Mouse (Mus musculus) CH12.LX (cell line): ENCODE data around the gene Cobl. TPM values are rescaled to one million over a fixed set of nuclear protein-coding genes. Genes with fewer than 3 reads are reported as not detected.
A peak's percentile ranks its signal among the peaks of the same experiment; 100 is the strongest.

Source experiments
- DNase-seq: peaks from one replicate; pipeline ENCODE4 v3.0.0-alpha.2; 2013; ENCODE audit errors: extremely low read depth
- H3K27ac ChIP-seq: 2 replicates; pipeline ENCODE4 v1.5.1; 2012; ENCODE audit warnings: low read depth, mild to moderate bottlenecking, control low read depth, moderate library complexity; ENCODE audit not compliant: insufficient read depth
- H3K27me3 ChIP-seq: replicated peaks from 2 replicates; pipeline ENCODE3; 2012; ENCODE audit warnings: inconsistent platforms
- H3K36me3 ChIP-seq, 2 experiments: replicated peaks in 1 of 2; 2 replicates each; pipeline versions ENCODE3 to v1.6.1; 2012; ENCODE audit warnings: inconsistent platforms in 1 of 2, low read length in 1 of 2, mild to moderate bottlenecking in 1 of 2, mixed read lengths in 1 of 2, moderate library complexity in 1 of 2; ENCODE audit not compliant: control insufficient read depth in 1 of 2, insufficient read depth in 1 of 2
- H3K4me1 ChIP-seq, 2 experiments: 2 replicates each; pipeline ENCODE4 v1.6.1; 2012; ENCODE audit warnings: inconsistent platforms in 1 of 2, moderate library complexity in 1 of 2; ENCODE audit not compliant: insufficient read depth in 2 of 2, control insufficient read depth in 1 of 2
- H3K4me2 ChIP-seq: 2 replicates; pipeline ENCODE4 v1.6.1; 2012; ENCODE audit warnings: low read depth, mild to moderate bottlenecking, control low read depth; ENCODE audit not compliant: poor library complexity, insufficient read depth, severe bottlenecking
- H3K4me3 ChIP-seq, 3 experiments: fragments of 150-350 bp in 1 of 3; sonication (generic) in 1 of 3; replicated peaks in 1 of 3; 2 replicates each; pipeline versions ENCODE3 to v1.5.1; 2011 to 2012; ENCODE audit warnings: low read depth in 2 of 3, low read length in 2 of 3, mild to moderate bottlenecking in 2 of 3, moderate library complexity in 2 of 3, control low read depth in 1 of 3, improper control_type of control experiment in 1 of 3, inconsistent platforms in 1 of 3, mixed read lengths in 1 of 3; ENCODE audit not compliant: poor library complexity in 1 of 3
- H3K79me2 ChIP-seq: replicated peaks from 2 replicates; pipeline ENCODE4 v1.6.1; 2012; ENCODE audit warnings: mild to moderate bottlenecking, moderate library complexity; ENCODE audit not compliant: control insufficient read depth, poor library complexity, insufficient read depth, severe bottlenecking; ENCODE audit errors: extremely low read depth
- H3K9ac ChIP-seq: 2 replicates; pipeline ENCODE4 v1.6.1; 2012; ENCODE audit warnings: low read depth, mild to moderate bottlenecking, control low read depth, moderate library complexity; ENCODE audit not compliant: insufficient read depth
- H3K9me3 ChIP-seq: replicated peaks from 2 replicates; pipeline ENCODE3; 2012; ENCODE audit warnings: low read length, inconsistent platforms, mixed read lengths
- BHLHE40 ChIP-seq: IDR thresholded peaks from 2 replicates; pipeline ENCODE4 v1.6.1; 2011; ENCODE audit warnings: mild to moderate bottlenecking, low read depth, low read length, improper control_type of control experiment
- CHD1 ChIP-seq: IDR thresholded peaks from 2 replicates; pipeline ENCODE4 v1.6.1; 2012; ENCODE audit warnings: low read depth, low read length, improper control_type of control experiment, inconsistent platforms
- CHD2 ChIP-seq: IDR thresholded peaks from 2 replicates; pipeline ENCODE4 v1.6.1; 2011; ENCODE audit warnings: low read length, improper control_type of control experiment
- CTCF ChIP-seq, 2 experiments: IDR thresholded peaks in 1 of 2; conservative IDR thresholded peaks in 1 of 2; 2 replicates each; pipeline ENCODE4 v1.5.1; 2011 to 2012; ENCODE audit warnings: low read depth in 2 of 2, low read length in 2 of 2, improper control_type of control experiment in 1 of 2, inconsistent platforms in 1 of 2, mild to moderate bottlenecking in 1 of 2, moderate library complexity in 1 of 2
- ELF1 ChIP-seq: IDR thresholded peaks from 2 replicates; pipeline ENCODE4 v1.6.1; 2014; ENCODE audit warnings: low read depth, mild to moderate bottlenecking, inconsistent platforms, low read length, improper control_type of control experiment
- EP300 ChIP-seq: IDR thresholded peaks from 2 replicates; pipeline ENCODE4 v1.6.1; 2011; ENCODE audit warnings: low read length, improper control_type of control experiment
- ETS1 ChIP-seq: conservative IDR thresholded peaks from 2 replicates; pipeline ENCODE4 v1.6.1; 2012; ENCODE audit warnings: low read depth, mild to moderate bottlenecking, inconsistent platforms, low read length, improper control_type of control experiment, moderate library complexity
- GABPA ChIP-seq: IDR thresholded peaks from 2 replicates; pipeline ENCODE4 v1.6.1; 2012; ENCODE audit warnings: low read depth, low read length, improper control_type of control experiment, inconsistent platforms; ENCODE audit not compliant: insufficient replicate concordance
- MAFK ChIP-seq: IDR thresholded peaks from 2 replicates; pipeline ENCODE4 v1.6.1; 2011; ENCODE audit warnings: low read length, improper control_type of control experiment; ENCODE audit not compliant: insufficient replicate concordance
- MAZ ChIP-seq: IDR thresholded peaks from 2 replicates; pipeline ENCODE4 v1.6.1; 2012; ENCODE audit warnings: low read depth, mild to moderate bottlenecking, inconsistent platforms, low read length, improper control_type of control experiment, moderate library complexity
- MEF2A ChIP-seq: IDR thresholded peaks from 2 replicates; pipeline ENCODE4 v1.6.1; 2014; ENCODE audit warnings: low read depth, mild to moderate bottlenecking, inconsistent platforms, low read length, improper control_type of control experiment, borderline replicate concordance
- NRF1 ChIP-seq: IDR thresholded peaks from 2 replicates; pipeline ENCODE4 v1.6.1; 2014; ENCODE audit warnings: low read depth, mild to moderate bottlenecking, inconsistent platforms, low read length, improper control_type of control experiment, moderate library complexity
- PAX5 ChIP-seq: IDR thresholded peaks from 2 replicates; pipeline ENCODE4 v1.6.1; 2012; ENCODE audit warnings: low read length, inconsistent platforms, mixed read lengths
- POLR2A ChIP-seq: IDR thresholded peaks from 2 replicates; pipeline ENCODE4 v1.6.1; 2011; ENCODE audit warnings: low read depth, mild to moderate bottlenecking, improper control_type of control experiment, low read length
- RAD21 ChIP-seq: IDR thresholded peaks from 2 replicates; pipeline ENCODE4 v1.6.1; 2011; ENCODE audit warnings: low read depth, mild to moderate bottlenecking, low read length, improper control_type of control experiment, moderate library complexity
- SIN3A ChIP-seq: IDR thresholded peaks from 2 replicates; pipeline ENCODE4 v1.6.1; 2012; ENCODE audit warnings: low read length, improper control_type of control experiment, inconsistent platforms
- SMC3 ChIP-seq: IDR thresholded peaks from 2 replicates; pipeline ENCODE4 v1.6.1; 2011; ENCODE audit warnings: low read depth, low read length, improper control_type of control experiment
- UBTF ChIP-seq: IDR thresholded peaks from 2 replicates; pipeline ENCODE4 v1.6.1; 2012; ENCODE audit warnings: low read depth, mild to moderate bottlenecking, inconsistent platforms, low read length, improper control_type of control experiment, moderate library complexity
- USF1 ChIP-seq: IDR thresholded peaks from 2 replicates; pipeline ENCODE4 v1.6.1; 2014; ENCODE audit warnings: low read depth, mild to moderate bottlenecking, inconsistent platforms, low read length, improper control_type of control experiment
- USF2 ChIP-seq: conservative IDR thresholded peaks from 2 replicates; pipeline ENCODE4 v1.6.1; 2011; ENCODE audit warnings: low read depth, low read length, improper control_type of control experiment
- ZC3H11A ChIP-seq: IDR thresholded peaks from 2 replicates; pipeline ENCODE4 v1.6.1; 2012; ENCODE audit warnings: low read depth, mild to moderate bottlenecking, inconsistent platforms, low read length, improper control_type of control experiment
- ZMIZ1 ChIP-seq: IDR thresholded peaks from 2 replicates; pipeline ENCODE4 v1.6.1; 2012; ENCODE audit warnings: low read depth, mild to moderate bottlenecking, inconsistent platforms, low read length, improper control_type of control experiment
- dilution Hi-C: fragments of 300-500 bp; cut with MboI; formaldehyde crosslinking; loops from 2 replicates; pipeline ENCODE4 v1.14.3; 2020; ENCODE audit warnings: low sequenced_read_pairs; ENCODE audit not compliant: extremely low pct_unique_long_range_greater_than_20kb, extremely low pct_ligation_motif_present
- in situ Hi-C: fragments of 300-500 bp; cut with MboI; formaldehyde crosslinking; loops from 3 replicates; pipeline ENCODE4 v1.14.3; 2019; ENCODE audit warnings: low sequenced_read_pairs, low pct_ligation_motif_present, low pct_unique_long_range_greater_than_20kb, mixed read lengths
- polyA plus RNA-seq: library from polyadenylated mRNA; unstranded; fragments of >175 nt; gene quantifications from 2 replicates; pipeline ENCODE4 v1.2.1, GENCODE M21; 2012; ENCODE audit warnings: low read depth; ENCODE audit not compliant: insufficient read length
- total RNA-seq, 2 experiments: library from RNA; depleted of rRNA; stranded (reverse); fragments of 300-350 nt in 1 of 2; fragments of >200 nt in 1 of 2; gene quantifications; 2 replicates each; pipeline ENCODE4 v1.2.3; 2012 to 2014

Cobl gene
- total and polyA plus RNA-seq, 3 experiments = 0.06 to 0.13 TPM; not detected in 1

DNA sequence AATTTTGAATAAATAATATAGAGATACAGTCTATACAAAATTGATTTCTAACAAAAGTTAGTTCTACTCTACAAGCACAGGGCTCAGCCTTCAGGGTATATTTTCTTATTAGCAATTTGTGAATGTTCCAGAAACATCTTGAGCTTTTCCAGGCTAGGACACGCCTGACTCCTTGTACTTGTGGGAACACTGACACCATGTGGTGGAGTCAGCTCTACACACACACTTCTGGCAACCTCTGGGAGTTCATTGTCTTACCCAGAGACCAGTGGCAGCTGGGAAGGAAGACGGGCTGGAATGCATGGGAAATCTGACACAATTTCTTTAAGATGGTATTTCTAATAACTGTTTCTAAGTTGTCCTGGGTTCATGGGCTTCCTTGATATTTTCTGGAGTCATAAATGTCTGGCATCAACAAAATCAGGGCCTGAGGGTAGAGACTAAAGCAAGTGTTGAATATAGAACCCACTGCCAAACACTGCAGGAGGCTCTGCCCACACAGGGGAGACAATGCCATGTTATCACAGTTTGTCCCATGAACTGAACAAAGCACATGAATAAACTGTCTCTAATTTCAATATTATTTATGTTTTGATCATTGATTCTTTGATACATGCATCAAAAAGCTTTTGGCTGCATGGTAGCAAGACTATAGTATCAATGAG, 105.3 kb downstream of the Cobl start:
- H3K79me2 ChIP-seq = no peaks in the 10 kb centered on the region
- H3K4me2 ChIP-seq = no peak overlapping the region
- no peaks in the 10 kb centered on the region for H3K27me3 ChIP-seq
- no peaks in the 10 kb centered on the region for H3K4me1 ChIP-seq
- no peak overlapping the region for H3K9ac ChIP-seq
- no peaks in the 10 kb centered on the region for H3K36me3 ChIP-seq
- DNase-seq = peak; percentile 39
- no peak overlapping the region for H3K27ac ChIP-seq
- dilution Hi-C loops = no loop called here
- H3K9me3 ChIP-seq = no peaks in the 10 kb centered on the region
- H3K4me3 ChIP-seq = no peak overlapping the region
- TF ChIP-seq MAFK (no peak), USF1 (no peak), SIN3A (no peak), ELF1 (no peak), CHD1 (no peak), ZC3H11A (no peak), CTCF (conservative IDR thresholded peaks at IDR 0.05 in 1 of 2, IDR thresholded peaks at IDR 0.05 in 1 of 2; ENCODE audit: low read depth in 2 of 2, low read length in 2 of 2) (peak in 1 of 2 experiments; percentile 69; a peak in 2 of 4 replicates), CHD2 (no peak), RAD21 (peak; percentile 66), ZMIZ1 (no peak), EP300 (no peak), SMC3 (peak; percentile 37; the same call in 1 of the 2 replicates), ETS1 (no peak), USF2 (no peak), POLR2A (no peak), PAX5 (no peak), NRF1 (no peak)
- in situ Hi-C loops = no loop called here

DNA sequence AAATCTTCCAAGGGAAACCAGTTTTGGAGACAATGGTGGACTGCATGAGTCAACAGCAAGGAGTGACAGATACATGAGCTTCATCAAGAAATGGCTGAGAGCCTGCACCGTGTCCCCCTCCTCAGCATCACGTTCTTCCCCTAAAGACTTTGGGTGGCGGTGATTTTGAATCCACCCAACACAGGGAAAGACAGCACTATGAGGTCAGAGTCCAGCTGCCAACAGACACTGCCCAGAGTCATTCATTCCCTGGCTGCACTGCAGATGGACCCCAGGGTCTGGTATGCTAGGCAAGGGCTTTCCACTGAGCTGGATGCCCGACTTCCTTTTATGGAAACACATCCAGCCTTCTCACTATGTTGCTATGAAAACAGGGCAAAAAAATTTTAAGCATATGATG, 106.2 kb downstream of the Cobl start:
- no peak for TF ChIP-seq ELF1
- no peak for TF ChIP-seq USF2
- no peak for TF ChIP-seq UBTF
- TF ChIP-seq SIN3A = no peak
- TF ChIP-seq MAZ = no peak
- no peak for TF ChIP-seq PAX5
- TF ChIP-seq BHLHE40 = no peak
- TF ChIP-seq MEF2A = no peak
- no peak for TF ChIP-seq GABPA
- Histone ChIP-seq H3K4me2 (no peak overlapping the region), H3K36me3 (no peaks in the 10 kb centered on the region), H3K27ac (no peak overlapping the region), H3K79me2 (no peaks in the 10 kb centered on the region), H3K4me1 (no peaks in the 10 kb centered on the region), H3K4me3 (no peak overlapping the region), H3K27me3 (no peaks in the 10 kb centered on the region), H3K9ac (no peak overlapping the region), H3K9me3 (no peaks in the 10 kb centered on the region)
- in situ Hi-C loops (no loop called here), dilution Hi-C loops (no loop called here)
- no peak for DNase-seq
